ENCODE assay signal across 31 mouse cellular contexts in genomic region chr1:52701941-52702340, GRCm38 (mm10).
"Had no signal": no experiment of that assay in that cellular context is flagged by ENCODE, and none has a peak within 500 bp of the region (broad histone marks: within the 10 kb centered on the region; RNA-seq: fewer than 3 reads in every experiment).

No protein-coding gene starts in this region.

- H3K27me3 ChIP-seq: limb, embryonic 12.5 days; limb, embryonic 13.5 days; limb, embryonic 15.5 days; liver, embryonic 12.5 days; liver, embryonic 13.5 days; liver, embryonic 15.5 days; lung, embryonic 15.5 days; megakaryocyte, embryonic 14.5 days; midbrain, embryonic 12.5 days; midbrain, embryonic 13.5 days; midbrain, embryonic 15.5 days; neural tube, embryonic 12.5 days had no signal

- H3K4me3 ChIP-seq: left cerebral cortex, adult 2 months; limb, embryonic 10.5 days; limb, embryonic 12.5 days; limb, embryonic 13.5 days; limb, embryonic 15.5 days; liver, embryonic 12.5 days; liver, embryonic 13.5 days; liver, embryonic 15.5 days; lung, embryonic 15.5 days; megakaryocyte, embryonic 14.5 days; midbrain, embryonic 10.5 days; midbrain, embryonic 12.5 days; midbrain, embryonic 13.5 days; midbrain, embryonic 15.5 days; myocyte; neural tube, embryonic 12.5 days had no signal

- H3K27ac ChIP-seq: left cerebral cortex, adult 2 months; limb, embryonic 10.5 days; limb, embryonic 12.5 days; limb, embryonic 13.5 days; limb, embryonic 15.5 days; liver, embryonic 12.5 days; liver, embryonic 13.5 days; liver, embryonic 14.5 days; liver, embryonic 15.5 days; lung, embryonic 15.5 days; macrophage; midbrain, embryonic 10.5 days; midbrain, embryonic 12.5 days; midbrain, embryonic 13.5 days; midbrain, embryonic 15.5 days; neural tube, embryonic 12.5 days had no signal

- H3K4me1 ChIP-seq: limb, embryonic 10.5 days; limb, embryonic 12.5 days; limb, embryonic 13.5 days; limb, embryonic 15.5 days; liver, embryonic 12.5 days; liver, embryonic 13.5 days; liver, embryonic 15.5 days; lung, embryonic 15.5 days; midbrain, embryonic 10.5 days; midbrain, embryonic 12.5 days; midbrain, embryonic 13.5 days; midbrain, embryonic 15.5 days; neural tube, embryonic 12.5 days had no signal

- H3K36me3 ChIP-seq: limb, embryonic 10.5 days; limb, embryonic 12.5 days; limb, embryonic 13.5 days; limb, embryonic 15.5 days; liver, embryonic 12.5 days; liver, embryonic 13.5 days; liver, embryonic 15.5 days; lung, embryonic 15.5 days; midbrain, embryonic 10.5 days; midbrain, embryonic 12.5 days; midbrain, embryonic 13.5 days; midbrain, embryonic 15.5 days; neural tube, embryonic 12.5 days had no signal

- DNase-seq: left cerebral cortex, postnatal 4 days; liver; liver, embryonic 13.5 days; liver, postnatal 0 days; lung, adult 18-20 months; lung, adult 2 months; lung, embryonic 14.5 days; lung, postnatal 10 days; lung, postnatal 14 days; lung, postnatal 36 days; lung, postnatal 4 days had no signal

- H3K4me2 ChIP-seq: limb, embryonic 12.5 days; limb, embryonic 13.5 days; limb, embryonic 15.5 days; liver, embryonic 11.5 days; liver, embryonic 12.5 days; liver, embryonic 13.5 days; liver, embryonic 15.5 days; lung, embryonic 14.5 days; lung, embryonic 15.5 days; midbrain, embryonic 12.5 days; midbrain, embryonic 13.5 days; midbrain, embryonic 15.5 days; neural tube, embryonic 12.5 days had no signal

- H3K9me3 ChIP-seq: limb, embryonic 10.5 days; limb, embryonic 12.5 days; limb, embryonic 13.5 days; limb, embryonic 15.5 days; liver, embryonic 12.5 days; liver, embryonic 13.5 days; liver, embryonic 15.5 days; lung, embryonic 15.5 days; megakaryocyte, embryonic 14.5 days; midbrain, embryonic 10.5 days; midbrain, embryonic 12.5 days; midbrain, embryonic 13.5 days; midbrain, embryonic 15.5 days; neural tube, embryonic 12.5 days had no signal

- H3K9ac ChIP-seq: limb, embryonic 12.5 days; limb, embryonic 13.5 days; limb, embryonic 15.5 days; liver, embryonic 12.5 days; liver, embryonic 13.5 days; liver, embryonic 14.5 days; liver, embryonic 15.5 days; liver, postnatal 0 days; lung, embryonic 14.5 days; lung, embryonic 15.5 days; midbrain, embryonic 12.5 days; midbrain, embryonic 13.5 days; midbrain, embryonic 15.5 days; neural tube, embryonic 12.5 days had no signal

- ATAC-seq: liver, embryonic 12.5 days; liver, postnatal 0 days; lung, postnatal 0 days; midbrain, embryonic 13.5 days; midbrain, embryonic 15.5 days; midbrain, embryonic 16.5 days had no signal
